Mouse (Mus musculus) A20 (cell line): ENCODE measurements at regions not wholly inside any gene's neighbourhood (a gene's known extent, or its start where the extent isn't known, plus 50 kb on each side); places are given as distances from the start of the nearest gene placed in this dataset.

Experiments
- DNase-seq: peaks from one replicate; pipeline ENCODE4 v3.0.0-alpha.2; 2011; ENCODE audit warnings: low read depth, low spot score

DNA sequence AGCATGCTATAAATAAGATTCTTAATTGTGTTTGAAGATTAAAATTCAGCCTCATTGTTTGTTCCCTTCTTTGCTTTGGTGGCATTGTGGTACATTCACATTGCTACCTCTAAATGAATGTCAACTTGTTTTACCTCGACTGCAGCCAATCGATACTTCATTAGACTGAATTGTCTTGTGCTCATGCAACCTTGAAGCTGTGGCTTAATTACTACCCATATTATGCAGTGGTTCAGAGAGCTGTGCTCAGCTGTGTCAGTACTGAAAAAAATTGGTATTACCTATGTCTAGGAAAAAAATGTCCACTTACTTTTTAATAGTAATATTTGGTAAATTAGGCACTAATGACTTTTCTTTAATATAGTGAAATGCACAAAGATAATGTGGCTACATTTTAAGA is 1523.6 kb upstream of the Gm8797 start:
- DNase-seq = no peak

- DNase-seq = no peak
Measured at GRCm38 (mm10) chr3:4271361-4271760, 1479.2 kb upstream of the Gm8797 start.

DNA sequence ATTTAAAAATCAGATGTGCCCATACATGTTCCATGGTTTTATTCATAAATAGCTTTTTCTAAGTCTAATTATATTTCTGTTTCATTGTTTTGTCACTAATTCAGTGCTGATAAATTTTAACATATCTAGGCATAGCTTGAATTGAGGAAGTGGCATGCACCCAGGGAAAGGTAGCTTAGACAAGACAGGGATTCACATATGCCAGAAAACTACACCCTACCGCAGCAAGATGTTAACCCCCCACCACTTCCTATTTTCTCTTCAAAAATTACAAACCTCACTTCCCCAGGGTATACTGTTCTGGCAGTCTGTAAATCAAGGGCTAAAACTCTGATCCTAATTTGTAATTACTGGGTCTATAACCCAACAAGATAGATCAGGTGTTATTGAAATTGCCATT is 1476.0 kb upstream of the Gm8797 start:
- DNase-seq = peak; percentile 41

GRCm38 (mm10) chr3:4278042-4278441 is 1472.6 kb upstream of the Gm8797 start:
- DNase-seq = no peak

DNA sequence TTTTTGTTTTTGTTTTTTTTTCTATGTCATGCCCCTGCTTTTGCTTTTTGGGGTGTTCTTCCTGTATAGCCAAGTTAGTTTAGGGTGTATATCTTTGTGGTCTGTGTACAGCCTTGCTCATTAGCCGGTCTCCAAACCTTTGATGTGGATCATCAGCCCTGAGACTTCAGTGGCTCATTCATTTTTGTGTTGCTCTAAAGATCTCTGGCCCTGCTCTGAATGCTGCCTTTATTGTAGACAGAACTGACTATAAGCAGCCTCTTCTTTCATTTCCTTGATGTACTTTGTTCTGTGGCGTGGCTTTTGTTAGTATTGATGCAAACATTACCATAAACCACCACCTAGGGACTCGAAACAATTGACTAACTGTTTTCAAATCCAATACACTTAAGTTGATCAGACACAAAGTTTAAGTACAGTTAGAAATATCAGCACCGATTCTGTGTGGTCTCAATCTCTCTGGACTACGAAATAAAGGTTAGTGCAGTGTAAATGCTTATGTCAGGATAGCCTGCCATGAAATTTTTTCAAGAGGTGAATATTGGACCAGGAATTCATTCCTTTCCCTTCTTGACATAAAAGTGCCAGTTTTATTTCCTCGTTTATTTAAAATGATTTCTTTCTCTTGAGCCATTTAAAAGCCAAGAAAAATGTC is 1470.1 kb upstream of the Gm8797 start:
- no peak for DNase-seq

GRCm38 (mm10) chr3:4281092-4281491 is 1469.5 kb upstream of the Gm8797 start:
- DNase-seq = no peak

- DNase-seq = no peak
Measured at GRCm38 (mm10) chr3:4287141-4287540, 1463.5 kb upstream of the Gm8797 start.

GRCm38 (mm10) chr3:4336441-4336840 is 1414.2 kb upstream of the Gm8797 start:
- no peak for DNase-seq

GRCm38 (mm10) chr3:4339153-4339552 is 1411.5 kb upstream of the Gm8797 start:
- DNase-seq = peak; percentile 47
